8 mouse cellular contexts compared by ENCODE assay signal in genomic region chr7:116309456-116309855, GRCm38 (mm10). TPM values are rescaled to one million over a fixed set of nuclear protein-coding genes. Genes with fewer than 3 reads are reported as not detected.
DNase-seq lines count a peak whose midpoint lies in the region; ATAC-seq lines count a peak whose summit lies in the region.

No protein-coding gene starts in this region.

- no peak overlapping the region for H3K9ac ChIP-seq in hindbrain, embryonic 15.5 days
- H3K9ac ChIP-seq in liver, embryonic 12.5 days = no peak overlapping the region

- H3K4me3 ChIP-seq in hindbrain, embryonic 15.5 days = no peak overlapping the region
- peak overlapping the region; percentile 29; the same call in 1 of the 2 replicates for H3K4me3 ChIP-seq in liver, embryonic 12.5 days

- peak; percentile 56 for DNase-seq in CD4-positive, CD25-positive, alpha-beta regulatory T cell, adult 2 months (ENCODE audit: low read depth, low spot score)
- peak; percentile 34 for DNase-seq in CD4-positive helper T cell, adult 2 months (ENCODE audit: low read depth, low spot score)
- DNase-seq in splenic B cell, adult 2 months (ENCODE audit: low read depth, low spot score) = peak; percentile 38
- no peak for DNase-seq in layer of hippocampus, postnatal 25 days (ENCODE audit: extremely low spot score in 1 of 2, low spot score in 1 of 2)
- DNase-seq in right cerebral cortex, postnatal 25 days = no peak

- H3K9me3 ChIP-seq in hindbrain, embryonic 15.5 days = no peaks in the 10 kb centered on the region
- H3K9me3 ChIP-seq in liver, embryonic 12.5 days (replicated peaks) = no peaks in the 10 kb centered on the region

- peaks cover 26% of the 10 kb centered on the region for H3K4me1 ChIP-seq in hindbrain, embryonic 15.5 days (replicated peaks)
- H3K4me1 ChIP-seq in liver, embryonic 12.5 days = peaks cover 31% of the 10 kb centered on the region

- WGBS in hindbrain, embryonic 15.5 days = 16% methylated on average over 9 of the region's 9 CpGs
- 18% methylated on average over 9 of the region's 9 CpGs for WGBS in liver, embryonic 12.5 days (ENCODE audit: insufficient replicate concordance)

- H3K36me3 ChIP-seq in hindbrain, embryonic 15.5 days = no peaks in the 10 kb centered on the region
- no peaks in the 10 kb centered on the region for H3K36me3 ChIP-seq in liver, embryonic 12.5 days
- no peaks in the 10 kb centered on the region for H3K36me3 ChIP-seq in splenic B cell, adult 2 months (ENCODE audit: control insufficient read depth, insufficient read depth, low read length, poor library complexity, severe bottlenecking)

- H3K27me3 ChIP-seq in hindbrain, embryonic 15.5 days = peaks cover 18% of the 10 kb centered on the region; the same call in 1 of the 2 replicates
- peaks cover 28% of the 10 kb centered on the region for H3K27me3 ChIP-seq in liver, embryonic 12.5 days (replicated peaks)
- H3K27me3 ChIP-seq in splenic B cell, adult 2 months (ENCODE audit: control insufficient read depth, insufficient read depth, low read length, poor library complexity, severe bottlenecking) = peaks cover 6% of the 10 kb centered on the region

- no peak for ATAC-seq in CD4-positive, CD25-positive, alpha-beta regulatory T cell, adult 4 months
- ATAC-seq in hindbrain, embryonic 15.5 days (ENCODE audit: low FRiP score, low read depth) = no peak
- ATAC-seq in liver, embryonic 12.5 days = no peak

- H3K27ac ChIP-seq in hindbrain, embryonic 15.5 days (replicated peaks) = no peak overlapping the region
- H3K27ac ChIP-seq in liver, embryonic 12.5 days = no peak overlapping the region

- peak overlapping the region; percentile 7; the same call in 1 of the 2 replicates for H3K4me2 ChIP-seq in hindbrain, embryonic 15.5 days
- peak overlapping the region; percentile 100 for H3K4me2 ChIP-seq in liver, embryonic 12.5 days

RNA-seq across cellular contexts. Expression of gene Plekha7, which starts 1.3 kb away (rescaled TPM):
- 10 to 100 TPM in 1 of 2 experiments, 1 to 10 TPM in 1; 4.9 to 17.0 TPM for polyA plus RNA-seq in CD4-positive, CD25-positive, alpha-beta regulatory T cell, adult 4 months (2017; shearing (Covaris generic))
- polyA plus RNA-seq in hindbrain, embryonic 15.5 days (2015; fragmentation: Nextera tagmentation; extraction: Ambion mirVana) = 9.4 and 10.3 TPM in 2 replicates
- polyA plus RNA-seq in liver, embryonic 12.5 days (2016; fragmentation: Nextera tagmentation; extraction: Ambion mirVana) = 3.6 TPM in 2 replicates
- total RNA-seq in layer of hippocampus, postnatal 25 days (2021) = 10 to 100 TPM; 17.3 to 22.8 TPM

RNA-seq across cellular contexts. Expression of gene Rps13, which starts 24.5 kb away (rescaled TPM):
- polyA plus RNA-seq in CD4-positive, CD25-positive, alpha-beta regulatory T cell, adult 4 months (2017; shearing (Covaris generic)) = 1,000 to 10,000 TPM; 1,071 to 1,073 TPM
- polyA plus RNA-seq in hindbrain, embryonic 15.5 days (2015; fragmentation: Nextera tagmentation; extraction: Ambion mirVana) = 480 and 532 TPM in 2 replicates
- polyA plus RNA-seq in liver, embryonic 12.5 days (2016; fragmentation: Nextera tagmentation; extraction: Ambion mirVana) = 786 and 821 TPM in 2 replicates
- total RNA-seq in layer of hippocampus, postnatal 25 days (2021) = 100 to 1,000 TPM; 217 to 259 TPM

Comparison
In these comparisons a context has a peak if more than half of its experiments do, and no peak if none do; other contexts are left out.
1. DNase-seq: peak in CD4-positive, CD25-positive, alpha-beta regulatory T cell, adult 2 months (single experiment), CD4-positive helper T cell, adult 2 months (single experiment) and splenic B cell, adult 2 months (single experiment); none in layer of hippocampus, postnatal 25 days (0 of 2) and right cerebral cortex, postnatal 25 days (single experiment).